Mouse (Mus musculus) midbrain, embryonic 15.5 days (tissue): Measurements from ENCODE around the gene Atp8b5. TPM values are rescaled to one million over a fixed set of nuclear protein-coding genes. Genes with fewer than 3 reads are reported as not detected.

Source experiments
- ATAC-seq: fragments of 200-750 bp; cut with Nextera tagmentation; replicated peaks from 2 replicates; pipeline ENCODE4 v1.8.0; 2017; ENCODE audit warnings: moderate TSS enrichment
- H3K27ac ChIP-seq: fragments of 300-500 bp; sonication (generic); 2 replicates; pipeline ENCODE4 v1.5.1; 2015; ENCODE audit warnings: mild to moderate bottlenecking, inconsistent platforms
- H3K27me3 ChIP-seq: fragments of 300-500 bp; sonication (generic); replicated peaks from 2 replicates; pipeline ENCODE4 v1.6.1; 2015; ENCODE audit warnings: inconsistent platforms
- H3K36me3 ChIP-seq: fragments of 300-500 bp; sonication (generic); replicated peaks from 2 replicates; pipeline ENCODE4 v1.6.1; 2015; ENCODE audit warnings: inconsistent platforms
- H3K4me1 ChIP-seq: fragments of 300-500 bp; sonication (generic); 2 replicates; pipeline ENCODE4 v1.6.1; 2015; ENCODE audit warnings: inconsistent platforms
- H3K4me2 ChIP-seq: fragments of 300-500 bp; sonication (generic); 2 replicates; pipeline ENCODE4 v1.6.1; 2015; ENCODE audit warnings: inconsistent platforms, mild to moderate bottlenecking, moderate library complexity
- H3K4me3 ChIP-seq: fragments of 300-500 bp; sonication (generic); 2 replicates; pipeline ENCODE4 v1.5.1; 2015; ENCODE audit warnings: mild to moderate bottlenecking, inconsistent platforms
- H3K9ac ChIP-seq: fragments of 300-500 bp; sonication (generic); 2 replicates; pipeline ENCODE4 v1.6.1; 2015; ENCODE audit warnings: mild to moderate bottlenecking, inconsistent platforms
- H3K9me3 ChIP-seq: fragments of 300-500 bp; sonication (generic); 2 replicates; pipeline ENCODE4 v1.6.1; 2016; ENCODE audit warnings: inconsistent platforms
- WGBS: fragments of 180-500 bp; shearing (Covaris S2); methylation state at CpG from one replicate; pipeline ENCODE4 v1.1.7; 2015; ENCODE audit warnings: mixed read lengths; 5-methylcytosine and 5-hydroxymethylcytosine counted together
- polyA plus RNA-seq: library from polyadenylated mRNA; unstranded; fragments of >200 nt; fragmentation: Nextera tagmentation; extraction: Ambion mirVana; gene quantifications from 2 replicates; pipeline ENCODE4 v1.2.1, GENCODE M21; 2015

The Atp8b5 gene
- polyA plus RNA-seq, result 0.46 and 0.89 TPM in 2 replicates

DNA sequence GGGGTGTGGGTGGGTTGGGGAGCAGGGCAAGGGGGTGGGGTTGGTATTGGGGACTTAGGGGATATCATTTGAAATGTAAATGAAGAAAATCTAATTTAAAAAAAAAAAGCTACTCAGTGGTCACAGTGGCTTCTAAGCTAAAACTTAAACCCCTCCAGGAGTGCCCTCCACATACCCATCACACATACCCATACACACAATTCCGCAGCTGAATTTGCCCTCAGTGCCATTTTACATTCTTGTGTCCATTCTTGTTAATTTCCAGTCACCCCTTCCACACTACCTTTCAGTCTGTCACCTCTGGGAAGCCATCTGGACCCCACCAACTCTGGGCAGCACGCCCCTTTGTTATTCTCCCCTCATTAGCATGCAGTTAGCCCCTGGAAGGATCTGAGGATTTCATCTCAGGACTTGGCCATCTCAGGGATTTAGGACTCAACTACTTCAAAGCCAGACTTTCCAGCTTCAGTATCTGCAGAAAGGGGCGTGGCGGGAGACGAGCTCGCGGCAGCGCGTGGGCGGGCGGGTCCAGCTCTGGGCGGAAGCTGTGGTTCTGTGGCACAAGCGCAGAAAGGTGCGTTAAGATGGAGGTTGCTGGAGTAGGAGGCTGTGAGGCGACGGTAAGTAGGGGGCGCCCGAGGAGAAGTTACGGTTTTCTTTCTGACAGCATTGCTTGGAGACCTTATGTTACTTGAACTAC lies at the start of gene Atp8b5:
TSS of gene Atp8b5 (plus strand) at position 537 of the 700 bp plus-strand sequence.
- WGBS, result 1% methylated on average over 19 of the region's 19 CpGs
- Histone ChIP-seq H3K4me1 (peaks cover 6% of the 10 kb centered on the region), H3K9me3 (no peaks in the 10 kb centered on the region), H3K27ac (peak within 1 kb of the TSS; percentile 62), H3K36me3 (no peaks in the 10 kb centered on the region), H3K9ac (peak within 1 kb of the TSS; percentile 40), H3K27me3 (no peaks in the 10 kb centered on the region), H3K4me3 (peak within 1 kb of the TSS; percentile 43), H3K4me2 (peak within 1 kb of the TSS; percentile 62)
- ATAC-seq, result peak; percentile 97

DNA sequence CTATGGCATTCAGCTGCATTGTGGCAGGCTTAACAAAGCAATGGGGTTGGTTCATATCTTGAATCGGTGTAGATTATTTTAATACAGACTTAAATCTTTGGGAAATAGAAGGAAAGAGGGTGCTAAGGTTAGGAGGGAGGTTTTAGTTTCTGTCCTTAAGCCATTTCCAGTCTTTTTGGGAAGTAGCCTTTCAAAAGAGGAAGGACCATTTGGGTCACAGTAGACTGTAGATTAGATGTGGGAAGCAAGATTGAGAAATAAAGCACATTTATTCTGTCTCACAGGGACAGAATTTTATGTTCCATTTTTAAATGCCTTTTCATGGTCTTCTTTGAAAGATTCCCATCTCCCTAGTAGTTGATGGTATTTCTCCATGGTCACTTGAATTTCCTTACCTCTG lies 49.0 kb upstream of the Atp8b5 start:
- WGBS, result 93% methylated on average over 1 of the region's 1 CpGs
- Histone ChIP-seq H3K36me3 (no peaks in the 10 kb centered on the region), H3K27ac (no peak overlapping the region), H3K4me3 (no peak overlapping the region), H3K27me3 (no peaks in the 10 kb centered on the region), H3K4me1 (no peaks in the 10 kb centered on the region), H3K9me3 (no peaks in the 10 kb centered on the region), H3K4me2 (no peak overlapping the region), H3K9ac (no peak overlapping the region)
- ATAC-seq, result no peak

DNA sequence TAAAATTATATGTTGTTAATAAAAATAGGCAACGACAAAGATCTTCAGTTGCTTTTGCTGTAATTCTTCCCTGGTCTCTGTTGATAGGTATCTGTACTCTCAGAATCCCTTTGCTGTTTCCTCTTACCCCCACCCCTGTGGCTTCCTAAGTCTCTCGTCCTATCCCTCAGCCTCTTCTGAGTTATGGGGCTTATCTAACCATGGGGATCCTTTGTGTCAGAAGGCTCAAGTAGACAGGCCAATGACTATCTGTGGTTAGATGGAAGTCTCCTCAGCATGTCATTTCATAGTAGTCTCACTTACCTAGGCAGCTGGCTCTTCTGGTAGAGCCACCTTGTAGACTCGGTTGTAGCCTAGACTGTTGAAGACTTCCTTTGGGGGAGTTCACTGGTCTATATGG lies 35.1 kb upstream of the Atp8b5 start:
- H3K36me3 ChIP-seq, result no peaks in the 10 kb centered on the region; the same call in 1 of the 2 replicates
- no peak for ATAC-seq
- 90% methylated on average over 3 of the region's 3 CpGs for WGBS

DNA sequence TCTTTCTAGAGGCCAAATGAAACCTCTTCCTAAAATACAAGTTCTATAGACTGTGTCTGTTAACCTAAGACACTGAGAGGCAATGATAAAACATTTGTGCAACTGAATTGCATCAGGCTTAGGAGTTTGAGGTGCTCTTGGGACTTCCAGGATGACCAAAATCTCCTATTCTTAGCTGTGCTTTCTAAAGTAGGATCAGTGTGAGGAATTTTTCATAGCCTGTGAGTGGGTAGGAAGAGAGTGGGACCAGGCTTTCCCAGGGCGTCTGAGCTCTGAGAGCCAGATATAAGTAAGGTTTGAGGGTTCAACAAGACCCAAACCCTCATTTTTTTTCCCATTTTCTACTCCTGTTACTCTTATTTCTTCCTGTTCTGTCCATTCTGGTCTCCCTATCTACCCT lies 34.0 kb upstream of the Atp8b5 start:
- 81% methylated on average over 1 of the region's 1 CpGs for WGBS
- H3K27ac ChIP-seq, result no peak overlapping the region
- no peaks in the 10 kb centered on the region; the same call in 1 of the 2 replicates for H3K36me3 ChIP-seq
- H3K4me1 ChIP-seq, result no peaks in the 10 kb centered on the region
- H3K9ac ChIP-seq, result no peak overlapping the region
- ATAC-seq, result no peak
- no peak overlapping the region for H3K4me2 ChIP-seq
- no peaks in the 10 kb centered on the region for H3K9me3 ChIP-seq
- no peak overlapping the region for H3K4me3 ChIP-seq
- no peaks in the 10 kb centered on the region for H3K27me3 ChIP-seq

More for the DNA sequence above, 35.1 kb upstream of the Atp8b5 start:
- no peak overlapping the region for H3K9ac ChIP-seq
- no peak overlapping the region for H3K4me3 ChIP-seq
- no peaks in the 10 kb centered on the region for H3K27me3 ChIP-seq
- H3K9me3 ChIP-seq, result no peaks in the 10 kb centered on the region
- H3K27ac ChIP-seq, result no peak overlapping the region
- H3K4me1 ChIP-seq, result no peaks in the 10 kb centered on the region
- H3K4me2 ChIP-seq, result no peak overlapping the region

DNA sequence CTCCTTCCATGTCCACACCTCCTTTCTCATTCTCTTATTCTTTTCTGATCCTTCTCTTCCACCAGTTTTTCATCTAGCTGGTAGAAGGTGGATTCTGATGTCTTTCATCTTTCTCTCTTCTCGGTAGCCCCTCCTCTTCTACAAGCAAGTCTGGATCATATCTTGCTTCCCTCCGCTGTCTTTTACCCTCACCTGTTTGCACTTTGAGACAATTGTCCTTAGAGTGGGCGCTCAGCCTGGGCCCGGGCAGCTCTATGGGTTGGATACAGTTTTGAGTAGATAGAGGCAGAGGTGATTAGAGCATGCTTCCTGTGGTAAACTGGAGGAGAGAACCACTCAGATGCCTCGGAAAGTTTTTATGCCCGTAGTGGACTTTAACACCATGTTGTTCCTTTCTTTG lies 33.5 kb upstream of the Atp8b5 start:
- H3K27ac ChIP-seq, result no peak overlapping the region
- no peaks in the 10 kb centered on the region for H3K27me3 ChIP-seq
- H3K4me1 ChIP-seq, result no peaks in the 10 kb centered on the region

DNA sequence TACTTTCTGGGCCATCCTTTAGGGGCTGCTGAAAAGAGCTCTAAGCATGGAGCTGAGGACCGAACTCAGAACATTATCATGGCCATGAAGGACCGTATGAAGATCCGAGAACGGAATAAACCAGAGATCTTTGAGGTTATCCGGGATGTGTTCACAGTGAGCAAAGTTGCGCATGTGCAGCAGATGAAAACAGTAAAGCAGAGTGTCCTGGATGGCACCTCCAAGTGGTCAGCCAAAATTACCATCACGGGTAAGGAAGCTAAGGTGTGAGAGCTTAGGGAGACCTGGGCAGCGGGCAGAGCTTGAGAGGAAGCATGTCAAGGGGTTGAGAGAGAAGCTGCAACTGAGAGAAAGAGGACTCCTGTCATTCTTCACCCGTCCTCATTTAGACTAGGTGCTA lies 30.1 kb upstream of the Atp8b5 start:
- Histone ChIP-seq H3K4me3 (no peak overlapping the region), H3K27me3 (no peaks in the 10 kb centered on the region), H3K4me2 (no peak overlapping the region), H3K27ac (no peak overlapping the region), H3K36me3 (peaks cover 5% of the 10 kb centered on the region; the same call in 1 of the 2 replicates), H3K9ac (no peak overlapping the region), H3K9me3 (no peaks in the 10 kb centered on the region), H3K4me1 (no peaks in the 10 kb centered on the region)
- ATAC-seq, result no peak
- 95% methylated on average over 9 of the region's 9 CpGs for WGBS

More for the DNA sequence above, 33.5 kb upstream of the Atp8b5 start:
- 96% methylated on average over 6 of the region's 6 CpGs for WGBS
- Histone ChIP-seq H3K4me3 (no peak overlapping the region), H3K9me3 (no peaks in the 10 kb centered on the region), H3K9ac (no peak overlapping the region), H3K4me2 (no peak overlapping the region), H3K36me3 (no peaks in the 10 kb centered on the region; the same call in 1 of the 2 replicates)
- no peak for ATAC-seq

DNA sequence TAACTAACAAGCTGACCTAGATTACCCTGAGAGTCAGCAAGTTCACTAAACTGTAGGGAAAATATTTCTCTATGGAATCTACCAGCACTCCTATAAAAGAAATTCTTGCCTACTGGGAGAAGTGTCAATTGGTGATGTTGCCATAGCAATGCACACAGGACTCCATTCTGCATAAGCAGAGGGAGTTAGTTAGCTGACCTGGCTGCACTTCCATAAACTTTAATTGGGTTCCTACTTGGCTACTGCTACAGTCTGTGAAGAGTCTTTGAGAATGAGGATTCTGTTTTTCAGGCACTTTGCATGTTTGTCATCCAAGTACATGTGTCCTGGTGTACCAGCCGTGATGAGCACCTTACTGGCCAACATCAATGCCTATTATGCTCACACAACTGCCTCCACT lies 26.2 kb upstream of the Atp8b5 start:
- no peaks in the 10 kb centered on the region for H3K9me3 ChIP-seq
- H3K36me3 ChIP-seq, result peaks cover 11% of the 10 kb centered on the region; the same call in 1 of the 2 replicates
- no peaks in the 10 kb centered on the region for H3K4me1 ChIP-seq
- ATAC-seq, result no peak
- 68% methylated on average over 1 of the region's 1 CpGs for WGBS
- H3K27me3 ChIP-seq, result no peaks in the 10 kb centered on the region
- no peak overlapping the region for H3K27ac ChIP-seq
- no peak overlapping the region for H3K4me2 ChIP-seq
- no peak overlapping the region for H3K4me3 ChIP-seq
- H3K9ac ChIP-seq, result no peak overlapping the region

DNA sequence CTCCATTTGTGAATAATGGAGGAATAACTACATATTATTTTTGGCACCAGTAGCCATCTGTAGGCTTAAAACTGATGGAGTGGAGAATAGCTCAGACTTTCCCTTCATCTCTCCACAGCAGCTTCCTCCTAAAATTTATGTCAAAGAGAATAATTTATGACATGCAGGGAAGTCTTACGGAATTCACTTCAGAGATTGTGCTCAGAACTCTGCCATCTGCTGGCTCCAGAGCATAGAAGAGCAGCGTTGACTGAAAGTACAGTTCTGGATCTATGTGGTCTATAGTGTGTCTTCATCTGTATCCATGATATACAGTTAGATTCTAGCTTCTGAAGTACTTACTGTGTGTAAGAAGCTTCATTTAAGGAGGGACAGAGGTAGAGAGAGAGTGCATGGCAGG lies 22.9 kb upstream of the Atp8b5 start:
- 38% methylated on average over 2 of the region's 2 CpGs for WGBS
- peaks cover 11% of the 10 kb centered on the region; the same call in 1 of the 2 replicates for H3K36me3 ChIP-seq

DNA sequence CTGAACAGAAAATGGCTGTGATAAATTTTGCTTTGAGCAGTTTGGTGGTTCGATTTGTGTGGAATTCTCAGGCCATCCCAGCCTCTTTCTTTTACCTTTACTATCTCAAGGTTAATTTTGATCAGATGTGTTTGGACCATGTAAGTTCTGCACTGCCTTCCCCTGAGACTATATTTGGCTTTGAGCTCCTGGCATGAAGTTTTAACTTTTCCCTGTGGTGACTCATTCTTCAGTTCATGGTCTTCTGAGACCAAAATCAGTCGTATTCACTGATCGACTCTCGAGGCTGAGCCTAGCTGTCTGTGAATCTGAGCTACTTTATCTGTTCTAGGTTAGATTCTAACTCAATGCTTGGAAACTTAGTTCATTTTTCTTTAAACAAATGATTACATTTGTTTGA lies 21.2 kb upstream of the Atp8b5 start:
- Histone ChIP-seq H3K4me1 (no peaks in the 10 kb centered on the region), H3K9me3 (no peaks in the 10 kb centered on the region), H3K27ac (no peak overlapping the region), H3K4me3 (no peak overlapping the region), H3K36me3 (peaks cover 8% of the 10 kb centered on the region; the same call in 1 of the 2 replicates), H3K27me3 (no peaks in the 10 kb centered on the region), H3K9ac (no peak overlapping the region), H3K4me2 (no peak overlapping the region)
- 94% methylated on average over 4 of the region's 4 CpGs for WGBS
- ATAC-seq, result no peak

More for the DNA sequence above, 22.9 kb upstream of the Atp8b5 start:
- H3K4me2 ChIP-seq, result no peak overlapping the region
- H3K27ac ChIP-seq, result peak overlapping the region; percentile 21; the same call in 1 of the 2 replicates
- H3K9me3 ChIP-seq, result no peaks in the 10 kb centered on the region
- 0 out of 2 replicates have a peak, but pooled peaks have one; percentile 42 for ATAC-seq
- no peak overlapping the region for H3K4me3 ChIP-seq
- H3K9ac ChIP-seq, result no peak overlapping the region
- H3K4me1 ChIP-seq, result no peaks in the 10 kb centered on the region
- H3K27me3 ChIP-seq, result no peaks in the 10 kb centered on the region

DNA sequence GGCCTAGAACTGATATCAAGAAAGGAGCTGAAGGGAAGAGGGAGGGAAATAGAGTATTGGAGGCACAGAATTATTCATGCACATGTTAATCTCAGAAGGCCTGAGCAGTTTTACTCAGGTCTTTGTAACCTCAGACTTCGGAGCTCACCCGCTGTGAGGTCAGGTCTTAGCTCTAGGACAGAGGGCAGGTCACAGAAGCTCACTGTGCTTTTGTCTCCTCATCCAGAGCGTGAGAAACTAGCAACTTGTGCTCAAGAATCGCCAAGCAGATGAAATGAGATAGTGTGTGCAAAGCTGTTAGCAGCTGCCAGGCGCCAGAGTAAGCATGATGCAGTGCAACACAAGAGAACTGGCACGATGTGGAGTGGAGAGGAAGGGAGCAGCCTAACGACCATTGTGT lies 18.9 kb upstream of the Atp8b5 start:
- Histone ChIP-seq H3K27ac (no peak overlapping the region; the same call in 1 of the 2 replicates), H3K4me1 (no peaks in the 10 kb centered on the region), H3K36me3 (peaks cover 13% of the 10 kb centered on the region; the same call in 1 of the 2 replicates), H3K27me3 (no peaks in the 10 kb centered on the region), H3K4me3 (no peak overlapping the region), H3K9me3 (no peaks in the 10 kb centered on the region), H3K4me2 (no peak overlapping the region), H3K9ac (no peak overlapping the region)
- 20% methylated on average over 7 of the region's 7 CpGs for WGBS
- no peak for ATAC-seq

DNA sequence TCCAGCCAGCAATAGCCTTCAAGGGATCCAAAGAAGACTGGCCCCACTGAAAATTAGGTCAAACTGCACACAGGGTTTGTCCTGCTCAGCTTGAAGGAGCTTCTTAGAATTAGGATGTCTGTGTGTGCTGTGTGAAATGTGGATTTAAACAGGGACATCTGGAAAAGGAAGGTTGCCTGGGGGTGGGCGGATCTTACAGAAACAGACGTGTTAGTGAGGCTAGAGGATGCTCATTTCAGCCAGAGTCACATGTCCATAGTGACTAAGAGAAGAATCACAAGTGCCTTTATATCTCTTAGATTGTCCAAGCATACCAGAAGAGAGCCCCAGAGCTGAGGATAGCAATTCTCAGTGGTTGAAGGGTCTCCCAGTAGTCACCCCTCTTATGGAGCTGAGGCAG lies 18.1 kb upstream of the Atp8b5 start:
- H3K4me2 ChIP-seq, result no peak overlapping the region
- H3K9ac ChIP-seq, result no peak overlapping the region
- no peak for ATAC-seq
- WGBS, result 70% methylated on average over 2 of the region's 2 CpGs
- H3K4me3 ChIP-seq, result no peak overlapping the region
- peaks cover 13% of the 10 kb centered on the region; the same call in 1 of the 2 replicates for H3K36me3 ChIP-seq
- H3K9me3 ChIP-seq, result no peaks in the 10 kb centered on the region
- H3K27me3 ChIP-seq, result no peaks in the 10 kb centered on the region
- no peaks in the 10 kb centered on the region for H3K4me1 ChIP-seq
- no peak overlapping the region for H3K27ac ChIP-seq

DNA sequence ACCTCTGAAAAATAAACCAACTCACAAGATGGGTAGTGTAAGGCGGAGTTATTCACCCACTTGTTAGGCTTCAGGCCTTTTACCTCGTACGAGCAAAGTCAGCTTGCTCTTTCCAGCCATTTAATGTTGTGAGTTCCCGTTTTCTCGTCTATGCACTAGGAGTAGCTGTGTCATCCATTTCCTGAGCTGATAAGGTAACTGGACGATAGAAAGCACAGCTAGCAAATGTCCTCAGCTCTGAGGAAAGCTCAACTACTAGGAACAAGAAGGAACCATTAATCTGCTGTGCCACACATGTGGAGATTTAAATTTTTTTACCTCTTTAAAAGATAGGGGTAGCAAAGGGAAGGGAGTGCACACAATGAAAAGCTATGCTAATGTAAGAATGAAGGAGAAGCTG lies 15.7 kb upstream of the Atp8b5 start:
- H3K27ac ChIP-seq, result no peak overlapping the region
- H3K4me3 ChIP-seq, result no peak overlapping the region
- 90% methylated on average over 6 of the region's 6 CpGs for WGBS
- H3K9ac ChIP-seq, result no peak overlapping the region
- no peaks in the 10 kb centered on the region for H3K9me3 ChIP-seq
- H3K4me2 ChIP-seq, result no peak overlapping the region
- H3K4me1 ChIP-seq, result no peaks in the 10 kb centered on the region
- ATAC-seq, result no peak
- peaks cover 18% of the 10 kb centered on the region for H3K36me3 ChIP-seq
- no peaks in the 10 kb centered on the region for H3K27me3 ChIP-seq

DNA sequence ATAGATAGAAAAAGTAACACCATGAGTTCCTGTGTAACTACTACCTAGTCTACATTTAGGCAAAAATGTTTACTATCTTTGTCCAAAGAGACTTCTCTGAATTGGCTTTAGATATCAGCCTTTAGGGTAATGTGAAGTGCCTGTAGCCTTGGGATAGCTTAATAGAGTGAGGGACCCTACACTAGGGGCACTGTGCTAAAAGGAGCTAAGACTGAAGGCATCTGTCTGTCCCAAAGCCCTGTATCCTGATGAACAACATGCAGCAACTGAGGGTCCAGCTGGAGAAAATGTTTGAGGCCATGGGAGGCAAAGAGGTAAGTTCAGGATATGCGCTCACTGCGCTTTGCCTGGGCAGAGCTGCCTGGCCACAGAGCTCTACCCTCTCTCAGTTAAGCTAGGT lies 9.9 kb upstream of the Atp8b5 start:
- 100% methylated on average over 2 of the region's 2 CpGs for WGBS
- H3K36me3 ChIP-seq, result peaks cover 30% of the 10 kb centered on the region
- no peaks in the 10 kb centered on the region for H3K4me1 ChIP-seq
- H3K27me3 ChIP-seq, result no peaks in the 10 kb centered on the region
- no peak overlapping the region for H3K4me3 ChIP-seq
- H3K9me3 ChIP-seq, result no peaks in the 10 kb centered on the region
- no peak for ATAC-seq
- no peak overlapping the region for H3K9ac ChIP-seq
- no peak overlapping the region for H3K4me2 ChIP-seq
- no peak overlapping the region for H3K27ac ChIP-seq
